Mouse (Mus musculus): ENCODE data around the gene Dcst2. TPM values are rescaled to one million over a fixed set of nuclear protein-coding genes. Genes with fewer than 3 reads are reported as not detected.

The Dcst2 gene
- polyA plus RNA-seq, 1 experiment from 2014 or later = 0.32 TPM

DNA sequence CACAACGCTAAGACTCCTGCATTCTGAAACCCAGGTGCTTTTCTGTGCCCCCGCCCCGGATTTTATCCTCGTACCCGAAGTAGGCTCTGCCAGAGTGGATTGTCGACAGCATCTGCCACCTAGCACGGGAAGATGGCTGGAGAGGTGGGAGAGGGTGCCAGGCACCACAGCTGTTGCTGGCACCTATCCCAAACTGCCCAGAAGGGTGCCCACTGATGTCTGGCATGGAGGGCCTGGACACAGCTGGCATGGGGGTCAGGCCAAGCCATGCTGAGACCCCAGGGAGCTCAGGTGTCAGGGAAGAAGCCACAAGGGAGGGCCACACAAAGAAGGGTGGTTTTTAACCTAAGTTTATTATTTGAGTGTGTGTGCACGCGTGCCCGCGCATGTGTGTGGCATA, 28.7 kb upstream of the Dcst2 start:
- DNase-seq (ENCODE audit: low spot score) (no peak), ATAC-seq (replicated peaks; ENCODE audit: insufficient number of reproducible peaks, low FRiP score, low TSS enrichment, low read depth) (no peak)
- peaks cover 3% of the 10 kb centered on the region for H3K4me1 ChIP-seq (ENCODE audit: control insufficient read depth, insufficient read depth, low read length)
- WGBS = 82% methylated on average over 11 of the region's 11 CpGs
- no peak overlapping the region for H3K4me3 ChIP-seq (ENCODE audit: low read depth, low read length)
- no peaks in the 10 kb centered on the region for H3K9me3 ChIP-seq (replicated peaks; ENCODE audit: control insufficient read depth, low read length)
- no peak overlapping the region for H3K27ac ChIP-seq (replicated peaks; ENCODE audit: low read depth, low read length)
- no peaks in the 10 kb centered on the region for H3K27me3 ChIP-seq (ENCODE audit: control insufficient read depth, insufficient read depth, low read length)
- H3K36me3 ChIP-seq (replicated peaks; ENCODE audit: control insufficient read depth, insufficient read depth, low read depth, low read length) = peaks cover 11% of the 10 kb centered on the region
- no peak overlapping the region for H3K9ac ChIP-seq (replicated peaks; ENCODE audit: low read length)
- H3K4me2 ChIP-seq (ENCODE audit: low read depth, low read length) = no peak overlapping the region

DNA sequence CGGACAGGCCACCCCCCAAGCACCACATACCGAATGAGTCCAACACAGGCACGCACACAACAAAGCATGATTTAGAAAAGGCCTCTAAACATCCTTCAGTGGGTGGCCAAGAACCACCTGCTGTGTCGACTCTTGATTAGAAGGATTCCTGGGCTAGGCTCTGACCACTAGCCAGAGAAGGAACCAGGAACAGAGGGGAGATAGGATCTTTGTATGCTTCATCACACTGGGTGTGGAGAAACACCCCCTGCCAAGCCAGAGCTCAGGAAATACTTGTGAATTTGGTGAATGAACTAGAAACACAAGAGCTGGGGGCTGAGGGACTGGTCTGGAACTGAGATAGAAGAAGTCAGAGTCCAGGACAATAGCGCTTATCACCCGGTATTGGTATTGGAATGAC, 25.2 kb upstream of the Dcst2 start:
- H3K4me3 ChIP-seq (ENCODE audit: low read depth, low read length) = peak overlapping the region; percentile 92
- peak overlapping the region; percentile 97 for H3K9ac ChIP-seq (replicated peaks; ENCODE audit: low read length)
- H3K36me3 ChIP-seq (replicated peaks; ENCODE audit: control insufficient read depth, insufficient read depth, low read depth, low read length) = peaks cover 11% of the 10 kb centered on the region
- ATAC-seq (replicated peaks; ENCODE audit: insufficient number of reproducible peaks, low FRiP score, low TSS enrichment, low read depth) = no peak
- H3K4me2 ChIP-seq (ENCODE audit: low read depth, low read length) = peak overlapping the region; percentile 68
- no peak for DNase-seq (ENCODE audit: low spot score)
- H3K9me3 ChIP-seq (replicated peaks; ENCODE audit: control insufficient read depth, low read length) = no peaks in the 10 kb centered on the region
- H3K27ac ChIP-seq (replicated peaks; ENCODE audit: low read depth, low read length) = 0 out of 2 replicates have a peak overlapping the region, but pooled peaks have one; percentile 92
- 9% methylated on average over 6 of the region's 6 CpGs for WGBS
- H3K4me1 ChIP-seq (ENCODE audit: control insufficient read depth, insufficient read depth, low read length) = peaks cover 8% of the 10 kb centered on the region
- no peaks in the 10 kb centered on the region for H3K27me3 ChIP-seq (ENCODE audit: control insufficient read depth, insufficient read depth, low read length)

GRCm38 (mm10) chr3:89337062-89337720, 24.6 kb upstream of the Dcst2 start:
- H3K4me1 ChIP-seq (ENCODE audit: control insufficient read depth, insufficient read depth, low read length) = peaks cover 8% of the 10 kb centered on the region
- WGBS = 0% methylated on average over 21 of the region's 21 CpGs

DNA sequence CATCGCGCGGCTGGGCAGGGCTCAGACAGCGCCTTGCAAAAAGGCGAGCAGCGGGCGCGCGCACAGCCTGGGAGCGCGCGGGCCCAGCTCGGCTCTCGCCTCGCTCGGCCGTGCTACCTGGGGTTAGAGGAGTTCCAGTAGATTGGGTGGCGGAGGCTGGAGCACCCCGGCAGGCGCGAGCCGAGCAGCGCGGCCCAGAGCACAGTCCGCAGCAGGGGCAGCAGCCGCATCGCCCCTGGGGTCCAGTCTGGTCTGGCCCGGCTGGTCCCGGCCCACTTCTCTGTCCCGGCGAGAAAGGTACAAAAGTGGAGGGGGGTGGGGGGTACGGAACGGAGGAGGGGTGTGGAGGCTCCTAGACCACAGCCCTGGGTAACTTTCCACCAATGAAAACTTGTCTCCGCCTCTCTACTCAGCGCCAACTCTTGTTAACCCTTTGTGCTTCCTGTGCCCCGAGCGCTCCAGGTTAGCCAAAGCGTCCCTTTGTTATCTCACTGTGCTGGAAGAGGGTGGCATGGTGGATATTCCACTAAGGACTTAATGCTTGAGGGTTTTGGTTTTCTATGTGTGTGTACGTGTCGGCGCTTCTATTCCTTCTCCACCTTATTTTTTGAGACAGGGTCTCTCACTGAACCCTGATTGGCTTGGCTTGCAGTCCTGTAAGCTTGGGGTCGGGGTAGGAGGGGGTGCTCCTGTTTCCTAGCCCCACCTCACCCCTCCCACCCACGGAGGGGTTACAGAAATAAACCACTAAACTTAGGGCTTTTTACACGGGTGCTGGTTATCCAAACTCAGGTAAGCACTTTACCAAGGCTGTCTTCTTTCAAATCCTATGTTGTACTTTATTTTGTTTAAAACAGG, 23.8 kb upstream of the Dcst2 start, which contains the start of gene Efna4:
Gene Efna4, minus strand, starts transcription at position 308 of the 858 bp plus-strand sequence.
- Histone ChIP-seq H3K4me3 (ENCODE audit: low read depth, low read length) (peak within 1 kb of the TSS; percentile 92), H3K4me1 (ENCODE audit: control insufficient read depth, insufficient read depth, low read length) (peaks cover 8% of the 10 kb centered on the region), H3K9me3 (replicated peaks; ENCODE audit: control insufficient read depth, low read length) (no peaks in the 10 kb centered on the region), H3K9ac (replicated peaks; ENCODE audit: low read length) (peak within 1 kb of the TSS; percentile 97), H3K36me3 (replicated peaks; ENCODE audit: control insufficient read depth, insufficient read depth, low read depth, low read length) (peaks cover 11% of the 10 kb centered on the region), H3K27ac (replicated peaks; ENCODE audit: low read depth, low read length) (peak within 1 kb of the TSS; percentile 92), H3K27me3 (ENCODE audit: control insufficient read depth, insufficient read depth, low read length) (no peaks in the 10 kb centered on the region), H3K4me2 (ENCODE audit: low read depth, low read length) (peak within 1 kb of the TSS; percentile 68)
- DNase-seq (ENCODE audit: low spot score) = peak; percentile 89
- peak; percentile 88 for ATAC-seq (replicated peaks; ENCODE audit: insufficient number of reproducible peaks, low FRiP score, low TSS enrichment, low read depth)
- under 1% methylated on average over 44 of the region's 44 CpGs for WGBS

More at GRCm38 (mm10) chr3:89337062-89337720, 24.6 kb upstream of the Dcst2 start:
- Histone ChIP-seq H3K4me2 (ENCODE audit: low read depth, low read length) (peak overlapping the region; percentile 68), H3K36me3 (replicated peaks; ENCODE audit: control insufficient read depth, insufficient read depth, low read depth, low read length) (peaks cover 11% of the 10 kb centered on the region), H3K4me3 (ENCODE audit: low read depth, low read length) (peak overlapping the region; percentile 92), H3K27ac (replicated peaks; ENCODE audit: low read depth, low read length) (peak overlapping the region; percentile 92), H3K27me3 (ENCODE audit: control insufficient read depth, insufficient read depth, low read length) (no peaks in the 10 kb centered on the region), H3K9ac (replicated peaks; ENCODE audit: low read length) (peak overlapping the region; percentile 97), H3K9me3 (replicated peaks; ENCODE audit: control insufficient read depth, low read length) (no peaks in the 10 kb centered on the region)
- DNase-seq (ENCODE audit: low spot score) (peak; percentile 63), ATAC-seq (replicated peaks; ENCODE audit: insufficient number of reproducible peaks, low FRiP score, low TSS enrichment, low read depth) (no peak)

DNA sequence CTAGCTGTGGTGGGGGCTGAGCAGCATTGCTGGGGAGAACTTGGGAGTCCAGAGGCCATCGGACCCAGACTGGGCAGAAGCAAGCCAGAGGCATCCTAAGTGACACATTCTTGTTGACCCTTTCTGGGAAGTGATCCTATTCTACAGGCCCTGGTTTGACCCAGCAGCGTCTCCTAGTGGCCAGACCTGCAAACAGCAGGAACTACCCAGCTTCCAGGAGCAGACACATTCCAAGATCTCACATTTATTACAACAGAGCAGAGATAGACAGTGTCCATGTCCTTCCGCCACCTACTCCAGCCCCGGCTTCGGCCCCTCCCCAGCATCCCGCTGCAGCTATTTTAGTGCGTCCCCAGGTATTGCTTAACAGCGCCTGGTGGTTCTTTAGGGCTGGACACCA, 22.4 kb upstream of the Dcst2 start:
- Histone ChIP-seq H3K27me3 (ENCODE audit: control insufficient read depth, insufficient read depth, low read length) (no peaks in the 10 kb centered on the region), H3K27ac (replicated peaks; ENCODE audit: low read depth, low read length) (no peak overlapping the region), H3K9me3 (replicated peaks; ENCODE audit: control insufficient read depth, low read length) (no peaks in the 10 kb centered on the region), H3K4me2 (ENCODE audit: low read depth, low read length) (peak overlapping the region; percentile 17), H3K4me1 (ENCODE audit: control insufficient read depth, insufficient read depth, low read length) (peaks cover 8% of the 10 kb centered on the region), H3K9ac (replicated peaks; ENCODE audit: low read length) (no peak overlapping the region), H3K4me3 (ENCODE audit: low read depth, low read length) (no peak overlapping the region), H3K36me3 (replicated peaks; ENCODE audit: control insufficient read depth, insufficient read depth, low read depth, low read length) (peaks cover 2% of the 10 kb centered on the region)
- peak; percentile 83 for DNase-seq (ENCODE audit: low spot score)
- no peak for ATAC-seq (replicated peaks; ENCODE audit: insufficient number of reproducible peaks, low FRiP score, low TSS enrichment, low read depth)
- WGBS = 28% methylated on average over 8 of the region's 8 CpGs

GRCm38 (mm10) chr3:89340465-89340864, 21.3 kb upstream of the Dcst2 start:
- Histone ChIP-seq H3K27me3 (ENCODE audit: control insufficient read depth, insufficient read depth, low read length) (no peaks in the 10 kb centered on the region), H3K27ac (replicated peaks; ENCODE audit: low read depth, low read length) (no peak overlapping the region), H3K4me1 (ENCODE audit: control insufficient read depth, insufficient read depth, low read length) (peaks cover 8% of the 10 kb centered on the region), H3K9ac (replicated peaks; ENCODE audit: low read length) (peak overlapping the region; percentile 48), H3K36me3 (replicated peaks; ENCODE audit: control insufficient read depth, insufficient read depth, low read depth, low read length) (no peaks in the 10 kb centered on the region; the same call in 1 of the 2 replicates), H3K9me3 (replicated peaks; ENCODE audit: control insufficient read depth, low read length) (no peaks in the 10 kb centered on the region), H3K4me3 (ENCODE audit: low read depth, low read length) (peak overlapping the region; percentile 19; the same call in 1 of the 2 replicates), H3K4me2 (ENCODE audit: low read depth, low read length) (peak overlapping the region; percentile 57)
- ATAC-seq (replicated peaks; ENCODE audit: insufficient number of reproducible peaks, low FRiP score, low TSS enrichment, low read depth) = 0 out of 2 replicates have a peak, but pooled peaks have one; percentile 7
- WGBS = 2% methylated on average over 11 of the region's 11 CpGs
- peak; percentile 92 for DNase-seq (ENCODE audit: low spot score)

- Histone ChIP-seq H3K27ac (replicated peaks; ENCODE audit: low read depth, low read length) (no peak overlapping the region), H3K9ac (replicated peaks; ENCODE audit: low read length) (no peak overlapping the region), H3K27me3 (ENCODE audit: control insufficient read depth, insufficient read depth, low read length) (no peaks in the 10 kb centered on the region), H3K4me1 (ENCODE audit: control insufficient read depth, insufficient read depth, low read length) (peaks cover 4% of the 10 kb centered on the region), H3K9me3 (replicated peaks; ENCODE audit: control insufficient read depth, low read length) (no peaks in the 10 kb centered on the region), H3K36me3 (replicated peaks; ENCODE audit: control insufficient read depth, insufficient read depth, low read depth, low read length) (no peaks in the 10 kb centered on the region; the same call in 1 of the 2 replicates), H3K4me2 (ENCODE audit: low read depth, low read length) (no peak overlapping the region), H3K4me3 (ENCODE audit: low read depth, low read length) (no peak overlapping the region)
- ATAC-seq (replicated peaks; ENCODE audit: insufficient number of reproducible peaks, low FRiP score, low TSS enrichment, low read depth) = no peak
- WGBS = 91% methylated on average over 4 of the region's 4 CpGs
- DNase-seq (ENCODE audit: low spot score) = no peak
Observed at GRCm38 (mm10) chr3:89341794-89342193, 20.0 kb upstream of the Dcst2 start.

All from embryonic facial prominence, embryonic 11.5 days (tissue).